Mouse (Mus musculus): Measurements from ENCODE around the gene Pcdh17.
A peak's percentile ranks its signal among the peaks of the same experiment; 100 is the strongest.

DNA sequence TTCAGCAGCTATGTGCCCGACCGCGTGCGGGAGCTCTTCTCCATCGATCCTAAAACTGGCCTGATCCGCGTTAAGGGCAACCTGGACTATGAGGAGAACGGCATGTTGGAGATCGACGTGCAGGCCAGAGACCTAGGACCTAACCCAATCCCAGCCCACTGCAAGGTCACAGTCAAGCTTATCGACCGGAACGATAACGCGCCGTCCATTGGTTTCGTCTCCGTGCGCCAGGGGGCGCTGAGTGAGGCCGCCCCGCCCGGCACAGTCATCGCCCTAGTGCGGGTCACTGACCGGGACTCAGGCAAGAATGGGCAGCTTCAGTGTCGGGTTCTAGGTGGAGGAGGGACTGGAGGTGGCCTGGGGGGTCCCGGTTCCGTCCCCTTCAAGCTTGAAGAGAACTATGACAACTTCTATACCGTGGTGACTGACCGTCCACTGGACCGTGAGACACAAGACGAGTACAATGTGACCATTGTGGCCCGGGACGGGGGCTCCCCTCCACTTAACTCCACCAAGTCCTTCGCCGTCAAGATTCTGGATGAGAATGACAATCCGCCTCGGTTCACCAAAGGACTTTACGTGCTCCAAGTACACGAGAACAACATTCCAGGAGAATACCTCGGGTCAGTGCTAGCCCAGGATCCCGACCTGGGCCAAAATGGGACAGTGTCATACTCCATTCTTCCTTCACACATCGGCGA is 3.7 kb downstream of the Pcdh17 start:
- TF ChIP-seq CTCF (conservative IDR thresholded peaks at IDR 0.05; ENCODE audit: insufficient read depth, insufficient read length, low read depth, low read length): peak; percentile 52
- TF ChIP-seq POLR2A (IDR thresholded peaks at IDR 0.05; ENCODE audit: low read depth, low read length): no peak

Measured in kidney, adult 2 months (tissue).